In genomic region chr1:59923673-59924072, GRCm38 (mm10) we compare ENCODE assay signal across 15 mouse cellular contexts.
"Had no signal": no experiment of that assay in that cellular context is flagged by ENCODE, and none has a peak within 500 bp of the region (broad histone marks: within the 10 kb centered on the region; RNA-seq: fewer than 3 reads in every experiment).

No protein-coding gene starts in this region.

- H3K27me3 ChIP-seq: limb, embryonic 13.5 days; liver, embryonic 13.5 days; midbrain, embryonic 12.5 days; midbrain, embryonic 15.5 days; neural tube, embryonic 12.5 days; neural tube, embryonic 15.5 days had no signal

- H3K9ac ChIP-seq: limb, embryonic 13.5 days; liver, embryonic 13.5 days; lung, embryonic 14.5 days; midbrain, embryonic 12.5 days; midbrain, embryonic 15.5 days; neural tube, embryonic 12.5 days; neural tube, embryonic 15.5 days had no signal

- H3K4me3 ChIP-seq: layer of hippocampus, adult 2 months; limb, embryonic 10.5 days; limb, embryonic 13.5 days; liver, embryonic 13.5 days; midbrain, embryonic 12.5 days; midbrain, embryonic 15.5 days; neural tube, embryonic 12.5 days; neural tube, embryonic 15.5 days had no signal

- H3K4me1 ChIP-seq: limb, embryonic 13.5 days; midbrain, embryonic 12.5 days; neural tube, embryonic 15.5 days had no signal

- H3K36me3 ChIP-seq: limb, embryonic 13.5 days; liver, embryonic 13.5 days; midbrain, embryonic 12.5 days; midbrain, embryonic 15.5 days; neural tube, embryonic 12.5 days; neural tube, embryonic 15.5 days had no signal

- H3K27ac ChIP-seq: layer of hippocampus, adult 2 months; limb, embryonic 10.5 days; limb, embryonic 13.5 days; liver, embryonic 13.5 days; midbrain, embryonic 12.5 days; midbrain, embryonic 15.5 days; neural tube, embryonic 12.5 days; neural tube, embryonic 15.5 days; stomach, postnatal 0 days had no signal

- H3K9me3 ChIP-seq: limb, embryonic 10.5 days; limb, embryonic 13.5 days; liver, embryonic 13.5 days; midbrain, embryonic 12.5 days; midbrain, embryonic 15.5 days; neural tube, embryonic 12.5 days; neural tube, embryonic 15.5 days had no signal

- DNase-seq: kidney, postnatal 25 days; layer of hippocampus, adult 9-11 months; liver, embryonic 13.5 days; retina, postnatal 1 day; right cerebral cortex, postnatal 25 days; thymus, postnatal 36 days had no signal
